Mouse (Mus musculus) hindbrain, embryonic 10.5 days (tissue): ENCODE data around the gene Ell3. TPM values are rescaled to one million over a fixed set of nuclear protein-coding genes. Genes with fewer than 3 reads are reported as not detected.
"Not testable (repeated sequence)": the region's sequence is repeated elsewhere in the genome, so short reads cannot be mapped to it uniquely, and the experiment has no call there.

Experiments
- DNase-seq: peaks from one replicate; pipeline ENCODE4 v3.0.0-alpha.2; 2017; ENCODE audit warnings: low spot score
- H3K27ac ChIP-seq: fragments of 300-500 bp; sonication (generic); 2 replicates; pipeline ENCODE4 v1.5.1; 2016; ENCODE audit warnings: mild to moderate bottlenecking, moderate library complexity
- H3K27me3 ChIP-seq: fragments of 300-500 bp; sonication (generic); 2 replicates; pipeline ENCODE4 v1.6.1; 2016; ENCODE audit warnings: mild to moderate bottlenecking; ENCODE audit not compliant: poor library complexity, insufficient read depth, severe bottlenecking
- H3K36me3 ChIP-seq: fragments of 300-500 bp; sonication (generic); 2 replicates; pipeline ENCODE4 v1.6.1; 2016; ENCODE audit warnings: mild to moderate bottlenecking, moderate library complexity
- H3K4me1 ChIP-seq: fragments of 300-500 bp; sonication (generic); replicated peaks from 2 replicates; pipeline ENCODE4 v1.6.1; 2016; ENCODE audit warnings: mild to moderate bottlenecking
- H3K4me3 ChIP-seq: fragments of 300-500 bp; sonication (generic); 2 replicates; pipeline ENCODE4 v1.5.1; 2016; ENCODE audit warnings: mild to moderate bottlenecking, moderate library complexity
- H3K9me3 ChIP-seq: fragments of 300-500 bp; sonication (generic); 2 replicates; pipeline ENCODE4 v1.6.1; 2016; ENCODE audit warnings: mild to moderate bottlenecking, moderate library complexity
- WGBS: fragments of 180-500 bp; shearing (Covaris S2); methylation state at CpG from one replicate; pipeline ENCODE4 v1.1.7; 2016; 5-methylcytosine and 5-hydroxymethylcytosine counted together
- polyA plus RNA-seq: library from polyadenylated mRNA; unstranded; fragments of >200 nt; fragmentation: Nextera tagmentation; extraction: Ambion mirVana; gene quantifications from 2 replicates; pipeline ENCODE4 v1.2.1, GENCODE M21; 2016

Gene Ell3
- 3.3 and 6.5 TPM in 2 replicates for polyA plus RNA-seq

DNA sequence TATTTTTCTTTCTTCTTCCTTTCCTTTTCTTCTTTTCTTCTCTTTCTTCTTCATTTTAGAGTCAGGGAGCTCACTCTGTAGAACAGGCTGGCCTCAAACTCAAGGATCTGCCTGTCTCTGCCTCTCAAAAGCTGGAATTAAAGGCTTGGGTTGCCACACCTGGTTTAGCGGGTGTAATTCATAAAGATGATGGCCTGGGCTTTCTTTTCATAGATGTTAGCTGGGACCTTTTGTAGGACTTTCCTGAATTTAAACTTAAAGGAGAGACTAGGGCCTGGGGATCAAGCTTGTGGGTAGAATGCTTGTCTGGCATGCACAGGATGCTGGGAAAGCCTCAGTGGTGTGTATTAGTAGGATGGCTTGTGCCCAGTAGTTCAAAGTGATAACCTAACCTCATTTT lies at the start of gene Ell3:
Gene Ell3 (minus strand): TSS at position 101 of the 400 bp plus-strand sequence.
- peaks cover 28% of the 10 kb centered on the region for H3K4me1 ChIP-seq
- H3K36me3 ChIP-seq: peaks cover 8% of the 10 kb centered on the region
- H3K27me3 ChIP-seq: peaks cover 35% of the 10 kb centered on the region
- peak within 1 kb of the TSS; percentile 51 for H3K4me3 ChIP-seq
- DNase-seq: no peak
- no peaks in the 10 kb centered on the region for H3K9me3 ChIP-seq
- WGBS: 86% methylated on average over 1 of the region's 1 CpGs
- no peak within 1 kb of the TSS for H3K27ac ChIP-seq

DNA sequence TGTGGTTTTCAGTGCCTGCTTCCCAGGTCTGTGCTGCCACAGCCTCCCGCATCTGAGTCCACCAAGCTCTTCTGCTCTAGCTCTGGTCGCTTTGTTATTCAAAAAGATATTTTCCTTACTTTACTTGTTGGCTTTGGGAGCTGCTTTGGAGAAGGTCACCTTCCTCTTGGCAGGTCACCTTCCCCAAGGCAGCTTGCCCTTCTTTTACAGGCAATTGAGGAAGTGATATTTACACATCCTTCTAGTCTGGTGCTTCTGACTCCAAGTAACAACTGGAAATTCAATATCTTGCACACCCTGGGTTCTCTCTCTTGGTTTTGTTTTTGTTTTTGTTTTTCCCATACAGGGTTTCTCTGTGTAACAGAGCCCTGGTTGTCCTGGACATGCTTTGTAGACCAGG lies 40.3 kb upstream of the Ell3 start:
- H3K36me3 ChIP-seq, H3K9me3 ChIP-seq, H3K27me3 ChIP-seq, H3K4me3 ChIP-seq, H3K27ac ChIP-seq, DNase-seq: not testable (repeated sequence)
- H3K4me1 ChIP-seq: peaks cover 12% of the 10 kb centered on the region
- WGBS: 89% methylated on average over 2 of the region's 2 CpGs

DNA sequence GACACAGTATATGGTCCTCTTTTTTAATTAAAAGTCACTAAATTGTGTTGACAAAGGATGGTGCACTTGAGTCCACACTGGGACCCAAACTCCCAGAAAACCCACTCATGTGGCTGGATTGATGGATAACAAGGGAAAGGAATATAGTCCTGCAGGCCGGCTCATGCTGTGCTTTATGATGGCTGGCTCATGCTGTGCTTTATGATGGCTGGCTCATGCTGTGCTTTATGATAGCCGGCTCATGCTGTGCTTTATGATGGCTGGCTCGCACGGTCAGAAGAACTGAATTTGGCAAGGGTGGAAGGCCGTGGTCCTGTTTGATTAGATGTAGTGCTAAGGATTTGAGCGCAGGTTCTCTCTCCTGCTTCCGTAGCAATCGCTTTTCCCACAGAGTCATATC lies 39.5 kb upstream of the Ell3 start:
- DNase-seq: no peak
- 51% methylated on average over 8 of the region's 8 CpGs for WGBS
- H3K4me1 ChIP-seq: peaks cover 12% of the 10 kb centered on the region
- H3K4me3 ChIP-seq: no peak overlapping the region
- no peaks in the 10 kb centered on the region for H3K27me3 ChIP-seq
- H3K9me3 ChIP-seq: no peaks in the 10 kb centered on the region
- H3K27ac ChIP-seq: peak overlapping the region; percentile 45
- H3K36me3 ChIP-seq: no peaks in the 10 kb centered on the region

DNA sequence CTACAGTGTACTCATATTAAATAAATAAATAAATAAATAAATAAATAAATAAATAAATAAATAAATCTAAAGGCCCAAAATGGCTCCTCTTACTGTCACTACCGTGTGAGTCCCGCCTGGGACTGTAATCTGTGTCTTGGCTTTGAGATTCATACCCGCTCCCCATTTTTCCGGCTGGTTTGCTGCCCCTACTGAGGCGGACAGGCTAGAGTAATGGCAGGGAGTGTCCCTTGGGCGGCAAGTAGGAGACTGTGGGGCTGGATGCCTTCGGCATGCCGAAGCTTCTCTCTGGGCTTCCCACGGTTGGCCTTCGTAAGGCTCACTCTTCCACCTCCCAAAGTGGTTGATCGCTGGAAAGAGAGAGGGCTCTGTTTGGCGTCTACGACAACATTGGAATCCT lies 36.8 kb upstream of the Ell3 start:
- not testable (repeated sequence) for H3K4me3 ChIP-seq, DNase-seq, H3K27me3 ChIP-seq, H3K36me3 ChIP-seq, H3K27ac ChIP-seq, H3K9me3 ChIP-seq
- H3K4me1 ChIP-seq: peaks cover 12% of the 10 kb centered on the region
- WGBS: 86% methylated on average over 13 of the region's 13 CpGs

DNA sequence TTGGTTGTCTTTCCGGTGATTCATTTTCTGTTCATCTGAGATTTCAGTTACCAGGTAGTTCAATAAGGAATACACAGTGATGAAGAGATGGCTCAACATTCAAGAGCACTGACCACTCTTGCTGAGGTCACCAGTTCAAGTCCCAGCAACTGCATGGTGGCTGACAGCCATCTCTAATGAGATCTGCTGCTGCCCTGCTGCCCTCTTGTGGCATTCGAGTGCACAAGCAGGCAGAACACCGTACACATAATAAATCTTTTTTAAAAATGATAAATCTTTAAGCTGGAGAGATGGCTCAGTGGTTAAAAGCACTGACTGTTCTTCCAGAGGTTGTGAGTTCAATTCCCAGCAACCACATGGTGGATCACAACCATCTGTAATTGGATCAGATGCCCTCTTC lies 36.4 kb upstream of the Ell3 start:
- no peak for DNase-seq
- no peaks in the 10 kb centered on the region for H3K9me3 ChIP-seq
- WGBS: 56% methylated on average over 3 of the region's 3 CpGs

DNA sequence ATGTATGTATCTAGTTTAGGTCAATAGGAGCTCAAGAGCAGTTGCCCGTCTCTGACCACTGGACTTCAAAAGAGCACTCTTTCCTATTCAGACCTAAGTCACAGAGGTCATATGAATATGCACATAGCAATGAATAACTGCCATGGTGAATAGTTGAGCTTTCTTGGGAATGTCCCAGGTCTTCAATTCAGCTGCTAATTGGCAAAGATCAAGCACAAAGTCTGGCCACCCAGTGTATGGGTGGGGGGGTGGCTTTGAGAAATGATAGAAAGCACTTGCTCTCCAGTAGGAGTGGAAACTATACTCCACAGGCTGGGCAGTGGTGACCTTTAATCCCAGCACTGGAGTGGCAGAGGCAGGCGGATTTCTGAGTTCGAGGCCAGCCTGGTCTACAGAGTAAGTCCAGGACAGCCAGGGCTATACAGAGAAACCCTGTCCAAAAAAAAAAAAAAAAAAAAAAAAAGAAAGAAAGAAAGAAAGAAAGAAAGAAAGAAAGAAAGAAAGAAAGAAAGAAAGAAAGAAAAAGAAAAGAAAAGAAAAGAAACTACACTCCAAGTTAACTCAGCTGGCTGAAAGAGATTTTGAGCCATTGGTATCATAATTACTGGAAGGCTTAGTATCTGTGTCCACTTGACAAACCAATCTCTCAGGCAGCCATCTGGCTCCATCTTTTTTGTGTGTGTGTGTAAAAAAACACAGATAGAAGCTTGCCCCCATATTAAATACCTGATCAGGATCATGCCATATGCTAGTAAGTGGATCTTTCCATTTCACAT lies 33.6 kb upstream of the Ell3 start:
- WGBS: 81% methylated on average over 3 of the region's 3 CpGs
- H3K4me3 ChIP-seq: no peak overlapping the region
- no peaks in the 10 kb centered on the region for H3K36me3 ChIP-seq
- peaks cover 7% of the 10 kb centered on the region for H3K4me1 ChIP-seq
- H3K9me3 ChIP-seq: no peaks in the 10 kb centered on the region
- no peak overlapping the region for H3K27ac ChIP-seq
- H3K27me3 ChIP-seq: no peaks in the 10 kb centered on the region
- DNase-seq: no peak

More for the DNA sequence above, 36.4 kb upstream of the Ell3 start:
- H3K27me3 ChIP-seq: no peaks in the 10 kb centered on the region
- peaks cover 12% of the 10 kb centered on the region for H3K4me1 ChIP-seq
- H3K36me3 ChIP-seq: no peaks in the 10 kb centered on the region
- no peak overlapping the region for H3K27ac ChIP-seq
- H3K4me3 ChIP-seq: no peak overlapping the region

DNA sequence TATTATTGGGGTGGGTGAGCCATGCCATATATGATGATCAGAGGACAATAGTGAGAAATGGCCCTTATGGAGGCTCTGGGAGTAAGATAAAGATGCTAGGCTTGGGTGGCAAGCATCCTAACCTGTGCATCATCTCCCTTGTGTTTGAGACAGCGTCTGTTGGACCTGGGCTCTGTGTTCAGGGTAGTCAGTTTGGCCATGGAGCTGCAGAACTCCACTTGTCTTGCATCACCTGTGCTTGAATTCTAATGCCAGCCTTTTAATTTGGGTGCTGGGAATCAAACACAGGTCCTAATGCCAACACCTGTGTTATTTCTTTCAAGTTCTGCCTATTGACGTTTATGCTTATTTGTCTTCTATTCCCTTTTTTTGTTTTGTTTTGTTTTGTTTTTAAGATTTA lies 31.2 kb upstream of the Ell3 start:
- H3K36me3 ChIP-seq: peaks cover 11% of the 10 kb centered on the region
- WGBS: 92% methylated on average over 2 of the region's 2 CpGs
- not testable (repeated sequence) for DNase-seq

DNA sequence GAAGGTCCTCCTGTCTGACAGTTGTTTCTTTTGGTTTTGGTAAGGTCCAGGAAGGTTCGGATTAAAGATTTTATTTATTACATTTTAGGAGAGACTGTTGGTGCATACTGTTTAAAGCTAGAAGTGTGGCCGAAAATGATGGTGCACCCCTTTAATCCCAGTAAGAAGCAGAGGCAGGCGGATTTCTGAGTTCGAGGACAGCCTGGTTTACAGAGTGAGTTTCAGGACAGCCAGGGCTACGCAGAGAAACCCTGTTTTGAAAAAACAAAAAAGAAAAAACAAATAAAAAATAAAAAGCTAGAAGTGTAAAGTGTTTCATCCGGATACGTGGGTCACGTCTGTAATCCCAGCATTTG lies 30.1 kb upstream of the Ell3 start:
- H3K4me3 ChIP-seq: peak overlapping the region; percentile 66
- peaks cover 11% of the 10 kb centered on the region for H3K36me3 ChIP-seq
- WGBS: 39% methylated on average over 8 of the region's 8 CpGs
- no peaks in the 10 kb centered on the region for H3K9me3 ChIP-seq
- H3K27ac ChIP-seq: peak overlapping the region; percentile 77
- DNase-seq: no peak
- H3K27me3 ChIP-seq: no peaks in the 10 kb centered on the region
- peaks cover 7% of the 10 kb centered on the region for H3K4me1 ChIP-seq

More for the DNA sequence above, 31.2 kb upstream of the Ell3 start:
- H3K4me1 ChIP-seq, H3K4me3 ChIP-seq, H3K9me3 ChIP-seq, H3K27me3 ChIP-seq, H3K27ac ChIP-seq: not testable (repeated sequence)

DNA sequence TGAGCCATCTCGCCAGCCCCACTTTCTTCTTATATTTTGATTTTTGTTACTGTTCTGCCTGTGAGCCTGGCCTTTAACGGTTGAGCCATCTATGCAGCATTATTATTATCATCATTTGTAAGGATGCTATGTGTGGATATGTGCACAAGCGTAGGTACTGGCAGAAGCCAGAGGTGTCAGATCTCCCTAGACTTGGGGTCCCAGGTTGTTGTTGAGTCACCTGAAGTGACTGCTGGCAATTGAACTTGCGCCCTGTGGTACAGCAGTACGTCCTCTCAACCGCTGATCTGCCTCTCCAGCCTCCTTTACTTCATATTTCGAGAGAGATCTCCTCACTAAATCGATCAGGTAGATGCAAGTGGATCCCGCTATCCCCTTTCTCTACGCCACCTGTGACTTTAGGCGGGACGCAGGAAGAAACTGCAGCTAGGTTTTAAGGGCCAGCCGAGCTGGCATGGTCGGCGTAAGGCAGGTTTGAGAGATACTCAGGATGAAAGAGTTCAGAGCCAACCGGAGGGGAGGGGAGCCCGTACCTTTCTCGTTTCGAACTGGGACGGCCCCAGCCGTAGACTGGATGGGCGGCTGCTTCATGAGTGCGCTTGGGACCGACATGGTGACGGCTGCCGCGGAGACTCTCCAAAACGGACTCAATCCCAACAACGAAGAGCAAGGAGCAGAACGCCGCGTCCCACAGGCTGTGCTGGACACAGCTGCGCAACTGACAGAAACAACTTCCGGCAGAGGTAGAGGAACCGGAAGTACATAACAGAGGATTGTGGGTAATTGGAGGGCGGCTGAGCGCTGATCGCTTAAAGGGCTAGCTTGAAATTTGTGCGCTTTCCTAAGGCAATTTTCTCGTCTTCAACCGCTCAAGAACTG lies 29.5 kb upstream of the Ell3 start, which contains the start of gene Mfap1b:
Gene Mfap1b (minus strand): TSS at position 767 of the 879 bp plus-strand sequence.
- peak within 1 kb of the TSS; percentile 66 for H3K4me3 ChIP-seq
- not testable (repeated sequence) for H3K27me3 ChIP-seq, H3K9me3 ChIP-seq, H3K4me1 ChIP-seq
- DNase-seq: peak; percentile 82
- peaks cover 11% of the 10 kb centered on the region for H3K36me3 ChIP-seq
- peak within 1 kb of the TSS; percentile 77 for H3K27ac ChIP-seq
- 4% methylated on average over 41 of the region's 41 CpGs for WGBS

DNA sequence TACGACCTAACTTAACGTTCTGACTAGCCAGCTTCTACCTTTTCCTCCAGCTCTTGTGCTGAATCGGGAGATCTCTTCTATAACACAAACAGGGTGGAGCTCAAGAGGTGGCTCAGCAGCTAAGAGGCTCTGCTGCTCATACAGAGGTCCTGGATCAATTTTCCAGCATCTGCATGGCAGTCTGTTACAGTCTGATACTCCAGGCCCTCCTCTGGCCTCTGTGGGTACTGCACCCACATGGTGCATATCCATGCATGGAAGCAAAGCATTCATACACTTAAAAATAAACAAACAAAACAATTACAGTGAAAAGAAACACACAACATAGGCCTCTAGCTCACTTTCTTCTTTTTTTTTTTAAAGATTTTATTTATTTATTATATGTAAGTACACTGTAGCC lies 28.7 kb upstream of the Ell3 start:
- H3K4me3 ChIP-seq: peak overlapping the region; percentile 66; the same call in 1 of the 2 replicates

DNA sequence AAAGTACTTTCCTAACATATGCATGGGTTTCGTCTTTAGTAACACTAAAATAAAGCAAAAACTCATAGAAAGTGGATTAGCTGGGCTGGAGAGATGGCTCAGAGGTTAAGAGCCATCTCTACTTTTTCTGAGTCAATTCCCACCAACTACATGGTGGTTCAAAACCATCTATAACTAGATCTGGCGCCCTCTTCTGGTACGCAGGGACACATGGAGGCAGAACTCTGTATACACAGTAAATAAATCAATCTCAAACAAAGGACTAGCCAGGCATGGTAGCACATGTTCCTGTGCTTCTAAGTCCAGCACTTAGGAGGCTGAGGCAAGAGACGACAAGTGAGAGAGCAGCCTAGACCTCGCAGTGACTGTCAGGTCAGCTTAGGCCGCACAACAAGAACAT lies 24.9 kb upstream of the Ell3 start:
- DNase-seq, H3K27me3 ChIP-seq, H3K27ac ChIP-seq, H3K4me1 ChIP-seq, H3K9me3 ChIP-seq, H3K4me3 ChIP-seq: not testable (repeated sequence)
- WGBS: 63% methylated on average over 4 of the region's 6 CpGs
- peaks cover 16% of the 10 kb centered on the region for H3K36me3 ChIP-seq

More for the DNA sequence above, 28.7 kb upstream of the Ell3 start:
- H3K4me1 ChIP-seq, DNase-seq, H3K27me3 ChIP-seq, H3K27ac ChIP-seq, H3K9me3 ChIP-seq: not testable (repeated sequence)
- H3K36me3 ChIP-seq: peaks cover 16% of the 10 kb centered on the region
- 93% methylated on average over 3 of the region's 3 CpGs for WGBS

DNA sequence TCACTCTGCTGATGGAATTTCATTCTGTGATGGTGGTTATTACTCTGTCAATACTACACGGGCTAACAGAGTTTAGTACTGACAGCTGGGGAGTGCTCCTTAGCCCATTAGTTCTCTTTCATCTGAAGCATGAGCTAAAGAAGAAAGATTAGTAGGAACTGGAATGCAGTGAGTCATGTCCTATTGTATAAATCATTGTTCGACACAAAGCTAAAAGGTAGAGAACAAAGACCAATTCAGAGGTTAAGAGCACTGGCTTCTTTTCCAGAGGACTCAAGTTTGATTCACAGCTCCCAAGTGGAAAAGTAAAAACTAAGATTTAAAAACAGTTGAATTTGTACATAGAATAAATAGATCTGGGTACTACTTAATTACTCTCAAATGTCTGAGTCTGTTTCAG lies 16.0 kb upstream of the Ell3 start:
- Histone ChIP-seq H3K4me1 (peaks cover 15% of the 10 kb centered on the region), H3K27ac (no peak overlapping the region), H3K4me3 (no peak overlapping the region), H3K9me3 (no peaks in the 10 kb centered on the region), H3K36me3 (peaks cover 34% of the 10 kb centered on the region), H3K27me3 (no peaks in the 10 kb centered on the region)
- WGBS: 82% methylated on average over 2 of the region's 2 CpGs
- DNase-seq: no peak
